Comparison of ENCODE assay signal across 8 mouse cellular contexts in the genomic region with DNA sequence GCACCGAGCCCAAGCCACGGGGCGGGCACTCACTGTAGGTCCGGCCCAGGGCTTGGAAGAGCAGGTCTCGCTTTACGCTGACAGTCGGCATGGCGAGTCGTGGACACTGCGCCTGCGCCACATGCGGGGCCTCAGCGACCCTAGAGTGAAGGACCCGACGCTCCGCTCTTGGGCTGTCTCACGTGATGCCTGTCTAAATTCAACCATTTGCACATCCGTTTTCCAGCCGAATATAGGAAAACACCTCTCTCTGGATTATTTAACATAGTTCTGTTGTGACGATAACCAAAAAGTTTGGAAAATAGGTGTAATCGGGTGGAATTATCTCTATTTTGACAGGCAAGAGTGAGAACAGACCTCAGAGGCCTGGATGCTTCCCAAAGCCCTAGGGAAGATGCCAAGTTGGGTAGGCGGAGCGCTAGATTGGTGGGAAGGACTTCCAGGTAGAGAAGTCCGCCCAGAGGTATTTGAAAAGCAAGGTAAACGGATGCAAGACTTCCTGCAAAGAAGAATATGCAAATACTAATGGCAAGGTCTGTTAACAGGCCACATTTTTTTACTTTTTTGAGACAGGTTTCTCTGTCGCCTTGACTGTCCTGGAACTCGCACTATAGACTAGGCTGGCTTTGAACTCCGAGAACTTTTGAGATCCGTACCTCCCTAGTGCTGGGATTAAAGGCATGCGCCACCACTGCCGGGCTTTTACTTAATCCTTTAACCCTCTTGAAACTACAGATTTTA. TPM values are rescaled to one million over a fixed set of nuclear protein-coding genes. Genes with fewer than 3 reads are reported as not detected.
A peak's percentile ranks its signal among the peaks of the same experiment; 100 is the strongest.
DNase-seq lines count a peak whose midpoint lies in the region; ATAC-seq lines count a peak whose summit lies in the region.

A gene (minus strand): TSS at position 146 of the 741 bp plus-strand sequence.

- DNase-seq in CD4-positive, CD25-positive, alpha-beta regulatory T cell, adult 2 months (ENCODE audit: low read depth, low spot score) = peak; percentile 94
- DNase-seq in fat pad, adult 2 months (ENCODE audit: extremely low read depth, low read depth, low spot score) = peak; percentile 74
- DNase-seq in kidney, postnatal 10 days = peak; percentile 94
- peak; percentile 92 to 93 for DNase-seq in natural killer cell, adult 2 months (ENCODE audit: low spot score in 2 of 2)

- H3K9ac ChIP-seq in heart, embryonic 13.5 days = peak within 1 kb of the TSS; percentile 92
- H3K9ac ChIP-seq in liver, embryonic 12.5 days = peak within 1 kb of the TSS; percentile 86
- peak within 1 kb of the TSS; percentile 90 for H3K9ac ChIP-seq in stomach, embryonic 15.5 days

- peaks cover 3% of the 10 kb centered on the region; the same call in 1 of the 2 replicates for H3K4me1 ChIP-seq in brown adipose tissue, adult 24 weeks (ENCODE audit: control insufficient read depth, insufficient read depth, insufficient read length, low read length)
- peaks cover 22% of the 10 kb centered on the region for H3K4me1 ChIP-seq in heart, embryonic 13.5 days
- H3K4me1 ChIP-seq in liver, embryonic 12.5 days = peaks cover 44% of the 10 kb centered on the region
- H3K4me1 ChIP-seq in stomach, embryonic 15.5 days = peaks cover 4% of the 10 kb centered on the region; the same call in 1 of the 2 replicates

- peaks cover 10% of the 10 kb centered on the region for H3K36me3 ChIP-seq in heart, embryonic 13.5 days
- H3K36me3 ChIP-seq in liver, embryonic 12.5 days = peaks cover 18% of the 10 kb centered on the region
- no peaks in the 10 kb centered on the region for H3K36me3 ChIP-seq in stomach, embryonic 15.5 days

- WGBS in heart, embryonic 13.5 days = under 1% methylated on average over 31 of the region's 31 CpGs
- WGBS in liver, embryonic 12.5 days (ENCODE audit: insufficient replicate concordance) = under 1% methylated on average over 31 of the region's 31 CpGs
- under 1% methylated on average over 31 of the region's 31 CpGs for WGBS in stomach, embryonic 15.5 days

- H3K9me3 ChIP-seq in heart, embryonic 13.5 days = no peaks in the 10 kb centered on the region
- H3K9me3 ChIP-seq in liver, embryonic 12.5 days (replicated peaks) = no peaks in the 10 kb centered on the region
- no peaks in the 10 kb centered on the region for H3K9me3 ChIP-seq in stomach, embryonic 15.5 days

- ATAC-seq in heart, embryonic 13.5 days (ENCODE audit: extremely low read depth, insufficient number of reproducible peaks, low FRiP score, low TSS enrichment) = peak; percentile 95
- peak; percentile 96 for ATAC-seq in liver, embryonic 12.5 days
- ATAC-seq in stomach, embryonic 15.5 days (ENCODE audit: insufficient read depth, low FRiP score, low read depth) = peak; percentile 96

- H3K27ac ChIP-seq in brown adipose tissue, adult 24 weeks (replicated peaks; ENCODE audit: low read depth, low read length) = peak within 1 kb of the TSS; percentile 83
- peak within 1 kb of the TSS; percentile 78 for H3K27ac ChIP-seq in heart, embryonic 13.5 days (replicated peaks)
- H3K27ac ChIP-seq in liver, embryonic 12.5 days = peak within 1 kb of the TSS; percentile 83
- peak within 1 kb of the TSS; percentile 78 for H3K27ac ChIP-seq in stomach, embryonic 15.5 days

- peak within 1 kb of the TSS; percentile 80 for H3K4me2 ChIP-seq in heart, embryonic 13.5 days
- H3K4me2 ChIP-seq in liver, embryonic 12.5 days = peak within 1 kb of the TSS; percentile 74
- peak within 1 kb of the TSS; percentile 66 for H3K4me2 ChIP-seq in stomach, embryonic 15.5 days

- H3K27me3 ChIP-seq in heart, embryonic 13.5 days (replicated peaks) = no peaks in the 10 kb centered on the region
- 0 out of 2 replicates have a peak, but pooled peaks cover 6% of the 10 kb centered on the region for H3K27me3 ChIP-seq in liver, embryonic 12.5 days (replicated peaks)
- no peaks in the 10 kb centered on the region for H3K27me3 ChIP-seq in stomach, embryonic 15.5 days (replicated peaks)

- peak within 1 kb of the TSS; percentile 83 for H3K4me3 ChIP-seq in brown adipose tissue, adult 24 weeks (ENCODE audit: insufficient read depth, low read depth, low read length)
- H3K4me3 ChIP-seq in heart, embryonic 13.5 days = peak within 1 kb of the TSS; percentile 90
- H3K4me3 ChIP-seq in liver, embryonic 12.5 days = peak within 1 kb of the TSS; percentile 95
- H3K4me3 ChIP-seq in stomach, embryonic 15.5 days (replicated peaks) = peak within 1 kb of the TSS; percentile 93

RNA-seq across cellular contexts. Expression of the gene that starts here (rescaled TPM):
- 67.6 and 70.1 TPM in 2 replicates for polyA plus RNA-seq in brown adipose tissue, adult 24 weeks (2012; ENCODE audit: insufficient read depth, insufficient read length, missing spikeins)
- polyA plus RNA-seq in heart, embryonic 13.5 days (2015; fragmentation: Nextera tagmentation; extraction: Ambion mirVana) = 96.3 and 99.3 TPM in 2 replicates
- 159 and 160 TPM in 2 replicates for polyA plus RNA-seq in liver, embryonic 12.5 days (2016; fragmentation: Nextera tagmentation; extraction: Ambion mirVana)
- polyA plus RNA-seq in stomach, embryonic 15.5 days (2015; fragmentation: Nextera tagmentation; extraction: Ambion mirVana) = 140 and 150 TPM in 2 replicates

Comparison
In these comparisons a context has a peak if more than half of its experiments do, and no peak if none do; other contexts are left out.
1. Peak in every context shown above with its lines: DNase-seq, ATAC-seq, H3K4me3 ChIP-seq and H3K27ac ChIP-seq.